Mouse (Mus musculus) midbrain, embryonic 11.5 days (tissue): ENCODE measurements at regions not wholly inside any gene's neighbourhood (a gene's known extent, or its start where the extent isn't known, plus 50 kb on each side); places are given as distances from the start of the nearest gene placed in this dataset.
A peak's percentile ranks its signal among the peaks of the same experiment; 100 is the strongest.

ENCODE experiments used
- ATAC-seq: fragments of 200-750 bp; cut with Nextera tagmentation; 2 replicates; pipeline ENCODE4 v1.8.0; 2017; ENCODE audit warnings: moderate TSS enrichment, moderate library complexity; ENCODE audit not compliant: low FRiP score
- DNase-seq: peaks from one replicate; pipeline ENCODE4 v3.0.0; 2015; ENCODE audit warnings: low spot score; ENCODE audit errors: missing footprints
- H3K27ac ChIP-seq: fragments of 300-500 bp; sonication (generic); 2 replicates; pipeline ENCODE4 v1.5.1; 2014; ENCODE audit warnings: low read depth, low read length
- H3K27me3 ChIP-seq: fragments of 300-500 bp; sonication (generic); 2 replicates; pipeline ENCODE4 v1.6.1; 2014; ENCODE audit warnings: mild to moderate bottlenecking, low read length, moderate library complexity, mixed read lengths; ENCODE audit not compliant: control insufficient read depth, insufficient read depth
- H3K36me3 ChIP-seq: fragments of 300-500 bp; sonication (generic); 2 replicates; pipeline ENCODE4 v1.6.1; 2014; ENCODE audit warnings: mild to moderate bottlenecking, low read length, moderate library complexity, mixed read lengths; ENCODE audit not compliant: control insufficient read depth, insufficient read depth
- H3K4me1 ChIP-seq: fragments of 300-500 bp; sonication (generic); 2 replicates; pipeline ENCODE4 v1.6.1; 2014; ENCODE audit warnings: low read length; ENCODE audit not compliant: control insufficient read depth, insufficient read depth
- H3K4me2 ChIP-seq: fragments of 300-500 bp; sonication (generic); 2 replicates; pipeline ENCODE4 v1.6.1; 2014; ENCODE audit warnings: mild to moderate bottlenecking, moderate library complexity
- H3K4me3 ChIP-seq: fragments of 300-500 bp; sonication (generic); 2 replicates; pipeline ENCODE4 v1.5.1; 2014; ENCODE audit warnings: low read depth, low read length
- H3K9ac ChIP-seq: fragments of 300-500 bp; sonication (generic); 2 replicates; pipeline ENCODE4 v1.6.1; 2014; ENCODE audit warnings: low read length
- H3K9me3 ChIP-seq: fragments of 300-500 bp; sonication (generic); 2 replicates; pipeline ENCODE4 v1.6.1; 2016; ENCODE audit warnings: low read length; ENCODE audit not compliant: control insufficient read depth
- WGBS: fragments of 180-500 bp; shearing (Covaris S2); extraction: QIAGEN DNeasy Blood & Tissue Kit; methylation state at CpG from one replicate; pipeline ENCODE4 v1.1.7; 2014; 5-methylcytosine and 5-hydroxymethylcytosine counted together

DNA sequence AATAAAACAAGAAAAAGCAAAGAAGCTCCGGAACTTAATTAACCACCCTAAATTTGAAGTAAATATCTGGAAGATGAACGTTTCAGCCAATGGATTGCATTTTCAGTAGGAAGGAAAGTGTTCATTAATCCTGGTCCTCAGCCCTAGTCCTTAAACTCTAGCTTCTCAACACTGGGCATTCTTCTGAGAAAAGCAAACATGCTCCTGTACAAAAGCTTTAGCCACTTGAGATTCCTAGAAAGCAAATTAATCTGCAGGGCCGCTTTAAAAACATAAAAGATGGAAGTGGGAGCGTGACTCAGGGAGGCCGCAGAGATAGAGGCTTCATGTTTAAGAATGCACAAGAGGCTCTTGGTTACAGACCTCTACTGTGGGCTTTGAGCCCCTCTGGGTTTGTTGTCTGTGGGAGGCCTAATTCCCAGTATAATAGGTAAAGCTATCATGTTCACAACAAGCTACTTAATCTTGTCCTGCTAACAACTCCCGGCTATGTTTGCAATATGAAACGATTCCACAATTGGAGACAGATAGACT is 1342.3 kb upstream of the Flrt2 start:
- H3K4me2 ChIP-seq: no peak overlapping the region
- H3K36me3 ChIP-seq: no peaks in the 10 kb centered on the region
- WGBS: 30% methylated on average over 7 of the region's 7 CpGs
- no peak for DNase-seq
- no peak overlapping the region for H3K27ac ChIP-seq
- H3K9me3 ChIP-seq: no peaks in the 10 kb centered on the region
- H3K9ac ChIP-seq: no peak overlapping the region
- peak; percentile 75; the same call in 1 of the 2 replicates for ATAC-seq
- H3K27me3 ChIP-seq: no peaks in the 10 kb centered on the region
- H3K4me1 ChIP-seq: peaks cover 3% of the 10 kb centered on the region; the same call in 1 of the 2 replicates
- no peak overlapping the region for H3K4me3 ChIP-seq

DNA sequence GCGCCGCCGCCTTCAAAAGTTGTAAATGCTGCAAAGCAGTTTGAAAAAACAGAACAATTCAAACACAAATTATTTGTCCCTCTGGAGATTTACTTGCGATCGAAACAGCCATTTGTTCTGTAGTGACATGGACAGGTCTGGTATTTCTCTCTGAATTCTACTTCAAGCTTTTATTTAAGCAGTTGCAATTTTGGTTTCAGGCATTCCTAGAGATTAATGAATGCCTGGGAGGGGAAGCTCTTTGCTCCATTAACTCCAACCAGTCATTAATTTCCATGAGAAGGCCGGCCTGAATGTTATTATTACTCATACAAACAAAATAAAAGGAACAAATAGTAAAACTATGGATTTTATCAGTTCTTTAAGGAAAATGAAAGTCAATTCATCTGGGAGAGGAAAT is 1327.8 kb upstream of the Flrt2 start:
- DNase-seq (no peak), ATAC-seq (no peak)
- no peaks in the 10 kb centered on the region for H3K36me3 ChIP-seq
- H3K4me1 ChIP-seq: no peaks in the 10 kb centered on the region
- no peak overlapping the region for H3K4me3 ChIP-seq
- H3K4me2 ChIP-seq: no peak overlapping the region
- WGBS: 84% methylated on average over 6 of the region's 6 CpGs
- no peaks in the 10 kb centered on the region for H3K9me3 ChIP-seq
- no peak overlapping the region for H3K9ac ChIP-seq
- H3K27me3 ChIP-seq: no peaks in the 10 kb centered on the region
- no peak overlapping the region for H3K27ac ChIP-seq

DNA sequence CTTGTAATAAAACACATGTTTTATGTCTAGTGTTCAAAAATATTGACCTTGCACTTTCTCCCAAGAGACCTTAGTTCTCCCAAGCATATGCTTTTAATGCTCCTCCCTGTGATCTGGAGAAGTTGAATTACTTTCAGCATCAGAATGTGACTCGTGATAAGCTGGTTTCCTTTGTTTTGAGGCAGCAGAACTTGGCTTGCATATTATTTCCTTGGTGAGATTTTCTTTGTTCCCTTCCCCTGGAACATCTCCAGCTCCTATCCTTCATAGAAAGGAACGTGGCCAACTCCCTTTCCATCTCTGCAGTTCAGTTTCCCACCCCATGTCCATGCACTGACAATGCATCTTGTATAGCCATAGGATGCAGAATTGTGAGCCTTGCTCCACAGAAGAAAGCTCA is 1292.0 kb upstream of the Flrt2 start:
- 72% methylated on average over 2 of the region's 2 CpGs for WGBS
- no peaks in the 10 kb centered on the region for H3K4me1 ChIP-seq
- no peak for DNase-seq

DNA sequence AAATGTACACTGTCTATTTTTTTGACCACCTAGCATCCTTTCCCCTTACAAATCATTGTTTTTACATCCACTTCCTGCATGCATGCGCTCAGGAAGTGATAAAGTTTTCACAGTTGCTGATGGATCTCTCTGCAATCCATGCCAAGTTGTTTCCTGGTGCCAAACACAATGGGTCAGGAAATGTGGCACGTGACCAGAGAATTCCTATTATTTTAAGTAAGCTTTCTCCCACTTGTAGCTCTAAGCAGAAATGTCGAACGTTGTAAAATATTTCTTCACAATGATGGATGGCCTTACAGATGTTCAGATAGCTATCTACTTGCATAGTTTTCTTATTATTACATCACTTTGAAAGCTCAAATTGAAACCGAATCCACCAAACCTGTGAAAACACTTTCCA is 1271.1 kb upstream of the Flrt2 start:
- H3K36me3 ChIP-seq: no peaks in the 10 kb centered on the region
- DNase-seq: no peak
- no peak for ATAC-seq
- H3K4me3 ChIP-seq: no peak overlapping the region
- WGBS: 84% methylated on average over 5 of the region's 5 CpGs
- no peak overlapping the region for H3K9ac ChIP-seq
- no peaks in the 10 kb centered on the region for H3K9me3 ChIP-seq
- H3K27ac ChIP-seq: no peak overlapping the region
- H3K27me3 ChIP-seq: no peaks in the 10 kb centered on the region
- H3K4me2 ChIP-seq: no peak overlapping the region
- H3K4me1 ChIP-seq: 0 out of 2 replicates have a peak, but pooled peaks cover 2% of the 10 kb centered on the region

More for the DNA sequence above, 1292.0 kb upstream of the Flrt2 start:
- no peak overlapping the region for H3K9ac ChIP-seq
- no peak overlapping the region for H3K4me3 ChIP-seq
- H3K27me3 ChIP-seq: no peaks in the 10 kb centered on the region
- H3K9me3 ChIP-seq: no peaks in the 10 kb centered on the region
- no peak for ATAC-seq
- no peak overlapping the region for H3K27ac ChIP-seq
- H3K36me3 ChIP-seq: no peaks in the 10 kb centered on the region
- no peak overlapping the region for H3K4me2 ChIP-seq

DNA sequence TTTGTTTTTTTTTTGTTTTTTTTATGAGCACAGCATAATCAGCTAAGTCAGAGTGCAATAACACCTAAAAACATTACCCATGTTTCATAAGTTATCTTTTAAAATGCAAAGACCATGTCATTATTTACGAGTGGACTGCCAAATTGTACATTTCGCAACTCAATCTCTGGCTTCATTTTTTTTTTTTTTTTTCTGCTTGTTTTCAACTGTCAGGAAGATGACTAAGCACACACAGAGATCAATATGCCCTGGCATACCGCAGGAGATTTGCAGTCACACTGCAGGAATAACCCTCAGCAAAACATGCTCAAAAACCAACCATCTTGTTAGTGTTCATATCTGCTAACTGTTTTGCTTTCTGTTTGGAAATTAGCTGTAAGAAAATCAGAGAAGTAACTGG is 1270.3 kb upstream of the Flrt2 start:
- no peak overlapping the region for H3K27ac ChIP-seq
- H3K27me3 ChIP-seq: no peaks in the 10 kb centered on the region; the same call in 1 of the 2 replicates
- 0 out of 2 replicates have a peak, but pooled peaks cover 2% of the 10 kb centered on the region for H3K4me1 ChIP-seq
- DNase-seq: no peak
- H3K9me3 ChIP-seq: no peaks in the 10 kb centered on the region
- H3K9ac ChIP-seq: no peak overlapping the region
- H3K4me2 ChIP-seq: no peak overlapping the region
- H3K4me3 ChIP-seq: no peak overlapping the region
- no peaks in the 10 kb centered on the region for H3K36me3 ChIP-seq
- WGBS: 76% methylated on average over 3 of the region's 3 CpGs
- no peak for ATAC-seq

- H3K27me3 ChIP-seq: no peaks in the 10 kb centered on the region; the same call in 1 of the 2 replicates
- H3K4me1 ChIP-seq: 0 out of 2 replicates have a peak, but pooled peaks cover 2% of the 10 kb centered on the region
- H3K4me2 ChIP-seq: no peak overlapping the region
- H3K9ac ChIP-seq: no peak overlapping the region
- WGBS: 4% methylated on average over 3 of the region's 3 CpGs
- no peak overlapping the region for H3K27ac ChIP-seq
- H3K4me3 ChIP-seq: no peak overlapping the region
- peak; percentile 90 for ATAC-seq
- H3K36me3 ChIP-seq: no peaks in the 10 kb centered on the region
- DNase-seq: peak; percentile 85
- H3K9me3 ChIP-seq: no peaks in the 10 kb centered on the region
Observed at GRCm38 (mm10) chr12:94424340-94424981, 1267.6 kb upstream of the Flrt2 start.

DNA sequence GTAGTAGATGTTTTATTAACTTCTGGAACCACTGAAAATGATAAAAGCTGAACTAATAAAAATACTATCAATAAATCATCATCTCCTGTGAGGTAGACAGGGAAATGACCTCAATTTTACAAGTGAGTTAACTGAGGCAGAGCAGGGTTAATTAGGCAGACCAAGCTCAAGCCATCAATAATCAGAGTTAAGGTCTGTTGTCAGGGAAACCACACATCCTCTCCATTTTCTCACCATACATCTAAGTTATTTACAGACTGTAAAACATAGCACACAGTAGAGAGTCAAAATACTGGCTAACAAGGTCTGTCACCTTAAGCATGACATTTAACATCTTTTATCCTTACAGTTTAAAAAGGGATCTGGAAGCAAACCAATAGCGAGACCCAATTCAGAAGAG is 1242.5 kb upstream of the Flrt2 start:
- Histone ChIP-seq H3K9ac (no peak overlapping the region), H3K27me3 (no peaks in the 10 kb centered on the region), H3K4me2 (no peak overlapping the region), H3K27ac (no peak overlapping the region), H3K4me1 (no peaks in the 10 kb centered on the region), H3K9me3 (no peaks in the 10 kb centered on the region), H3K36me3 (no peaks in the 10 kb centered on the region), H3K4me3 (no peak overlapping the region)
- DNase-seq (no peak), ATAC-seq (no peak)
- 94% methylated on average over 1 of the region's 1 CpGs for WGBS

DNA sequence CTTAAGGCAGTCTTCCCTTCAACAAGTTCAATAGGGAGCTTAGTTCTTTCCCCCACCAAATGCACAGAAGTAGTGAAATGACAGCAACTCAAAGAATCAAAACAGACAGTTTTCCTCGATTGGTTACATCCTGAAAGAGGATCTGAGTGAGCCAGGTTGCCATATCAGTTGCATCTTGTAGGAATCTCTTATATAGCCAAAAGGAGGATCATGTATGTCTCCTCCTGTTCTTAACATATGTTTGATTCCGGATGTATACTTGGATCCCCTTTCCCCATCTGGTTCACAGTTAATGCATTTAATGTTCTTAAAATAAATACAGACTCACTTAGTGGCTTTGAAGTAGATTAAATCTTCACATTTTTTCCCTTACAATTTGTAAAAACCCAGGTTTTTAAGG is 1224.0 kb upstream of the Flrt2 start:
- DNase-seq: no peak
- no peaks in the 10 kb centered on the region for H3K4me1 ChIP-seq
- no peak for ATAC-seq
- no peaks in the 10 kb centered on the region for H3K36me3 ChIP-seq
- no peaks in the 10 kb centered on the region for H3K9me3 ChIP-seq
- H3K27me3 ChIP-seq: no peaks in the 10 kb centered on the region
- H3K4me3 ChIP-seq: no peak overlapping the region
- no peak overlapping the region for H3K9ac ChIP-seq
- H3K27ac ChIP-seq: no peak overlapping the region
- H3K4me2 ChIP-seq: no peak overlapping the region
- WGBS: 72% methylated on average over 2 of the region's 2 CpGs

DNA sequence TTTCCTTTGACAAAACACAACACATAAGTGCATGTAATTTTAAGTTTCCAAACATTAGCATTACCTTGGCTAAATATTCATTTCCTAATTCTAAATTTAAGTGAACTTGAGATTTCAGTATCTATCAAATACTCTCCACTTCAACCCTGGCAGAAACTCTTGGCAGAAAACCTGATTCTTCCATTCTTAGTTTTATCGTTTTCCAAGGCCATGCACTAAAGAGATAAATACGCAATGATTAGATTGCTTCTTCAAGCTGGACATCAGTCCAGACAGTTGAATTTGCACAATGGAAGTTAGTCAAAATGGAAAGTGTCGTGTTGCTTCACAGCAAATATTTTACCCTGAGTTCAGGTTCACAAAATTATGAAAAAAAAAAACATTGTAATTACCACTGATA is 1223.4 kb upstream of the Flrt2 start:
- Histone ChIP-seq H3K27ac (no peak overlapping the region), H3K4me1 (no peaks in the 10 kb centered on the region), H3K4me2 (no peak overlapping the region), H3K27me3 (no peaks in the 10 kb centered on the region), H3K9me3 (no peaks in the 10 kb centered on the region), H3K4me3 (no peak overlapping the region), H3K36me3 (no peaks in the 10 kb centered on the region), H3K9ac (no peak overlapping the region)
- DNase-seq (no peak), ATAC-seq (no peak)
- whole genome bisulfite sequencing: 89% methylated on average over 3 of the region's 3 CpGs
